Mouse (Mus musculus) cerebral cortex, adult 2 months (tissue): ENCODE measurements around the gene Itgav.

Source experiments
- WGBS: fragments of 180-500 bp; shearing (Covaris S2); methylation state at CpG from one replicate; pipeline ENCODE4 v1.1.7; 2018; 5-methylcytosine and 5-hydroxymethylcytosine counted together

Gene Itgav

DNA sequence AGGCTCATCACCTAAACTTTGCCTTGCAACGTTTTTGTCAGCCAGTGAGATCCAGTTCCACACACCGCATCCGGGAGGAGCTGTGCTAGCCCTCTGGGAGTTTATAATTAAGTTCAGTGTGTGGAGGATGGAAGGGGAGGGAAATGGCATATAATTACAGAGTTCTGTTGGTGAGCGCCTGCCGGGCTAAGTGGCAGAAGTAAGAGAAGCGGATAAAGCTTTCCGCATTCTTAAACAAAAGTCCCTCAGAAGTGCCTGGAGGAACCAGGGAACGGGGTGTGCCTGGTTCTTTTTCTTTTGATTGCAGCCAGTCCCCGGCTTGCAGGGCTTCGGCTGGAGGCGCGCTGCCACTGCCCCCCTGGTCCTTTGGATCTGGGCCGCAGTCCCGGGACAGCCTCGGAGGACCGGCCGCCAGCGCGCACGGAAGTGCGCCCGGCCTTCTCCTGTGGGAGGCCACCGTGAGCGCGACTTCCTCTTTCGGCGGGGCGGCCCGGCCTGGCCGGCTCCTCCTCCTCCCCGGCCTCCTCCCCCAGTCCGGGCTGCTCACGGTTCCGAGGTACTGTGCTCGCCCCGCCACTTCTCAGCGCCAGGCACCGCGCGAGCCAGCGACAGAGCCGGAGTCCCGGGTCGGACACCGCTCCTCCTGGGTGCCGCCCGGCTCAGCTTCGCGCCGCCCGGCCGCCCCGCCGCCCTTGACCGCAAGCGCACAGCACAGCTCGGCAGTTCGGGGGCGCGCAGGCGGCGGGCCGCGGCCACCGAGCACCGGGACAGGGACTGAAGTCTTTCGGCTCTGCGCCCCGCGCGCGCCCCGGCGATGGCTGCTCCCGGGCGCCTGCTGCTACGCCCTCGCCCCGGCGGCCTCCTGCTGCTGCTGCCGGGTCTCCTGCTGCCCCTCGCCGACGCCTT is at the start of gene Itgav:
TSS of gene Itgav (plus strand) at position 477 of the 906 bp plus-strand sequence.
- under 1% methylated on average over 83 of the region's 84 CpGs for WGBS

- 88% methylated on average over 7 of the region's 7 CpGs for WGBS
Observed at GRCm38 (mm10) chr2:83674421-83674820, 49.8 kb upstream of the Itgav start.

DNA sequence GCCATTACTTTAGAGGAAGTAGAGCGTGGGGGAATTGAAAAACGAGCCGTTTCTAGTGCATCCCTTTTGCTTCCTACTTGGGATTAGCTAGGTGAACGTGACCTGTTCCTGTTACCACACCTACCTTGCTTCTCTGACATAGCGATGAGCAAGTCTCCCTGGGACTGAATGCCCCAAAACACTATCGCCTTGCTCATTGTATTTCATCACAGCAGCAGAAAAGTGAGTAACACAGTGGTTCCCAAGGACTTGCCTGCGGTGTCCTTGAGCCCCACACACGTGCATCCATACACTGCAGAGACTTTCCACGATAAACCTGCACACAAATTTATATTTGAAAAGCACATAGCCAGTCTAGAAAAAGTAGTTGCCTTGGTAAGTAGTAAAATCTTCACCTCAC is 49.3 kb upstream of the Itgav start:
- 84% methylated on average over 9 of the region's 9 CpGs for WGBS

- WGBS: 25% methylated on average over 5 of the region's 5 CpGs
Observed at GRCm38 (mm10) chr2:83675681-83676080, 48.5 kb upstream of the Itgav start.

DNA sequence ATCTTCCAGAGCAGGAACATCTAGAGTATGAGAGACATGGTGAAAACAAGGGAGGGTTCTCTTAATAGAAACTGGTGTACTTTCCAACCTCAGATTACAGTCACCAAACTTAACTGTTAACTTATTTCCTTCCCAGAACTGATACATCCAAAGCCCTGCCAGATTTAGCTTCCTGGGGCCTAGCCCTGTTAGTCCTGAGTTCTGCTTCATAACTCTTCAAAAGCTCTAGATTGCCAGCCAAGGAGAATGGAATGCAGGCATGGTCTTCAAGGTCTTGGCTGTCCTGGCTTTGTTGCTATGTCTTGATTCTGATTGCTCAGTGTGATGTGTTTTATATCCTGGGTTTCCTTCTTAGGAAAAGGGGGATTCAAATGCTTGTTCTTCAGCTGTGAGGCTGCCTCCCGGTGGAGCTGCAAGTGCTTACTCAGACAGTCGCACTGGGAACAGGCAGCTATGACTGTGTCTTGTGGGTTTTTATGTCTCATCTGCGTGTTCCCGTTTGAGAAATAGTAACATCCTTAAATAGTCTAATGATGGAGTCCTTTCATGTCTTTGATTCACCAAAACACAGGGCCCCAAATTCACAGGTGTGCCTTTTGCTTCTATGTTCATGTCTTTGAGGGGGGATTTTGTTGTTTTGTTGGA is 47.8 kb upstream of the Itgav start:
- 52% methylated on average over 4 of the region's 4 CpGs for WGBS

- 80% methylated on average over 8 of the region's 8 CpGs for WGBS
Observed at GRCm38 (mm10) chr2:83681332-83681731, 42.9 kb upstream of the Itgav start.

DNA sequence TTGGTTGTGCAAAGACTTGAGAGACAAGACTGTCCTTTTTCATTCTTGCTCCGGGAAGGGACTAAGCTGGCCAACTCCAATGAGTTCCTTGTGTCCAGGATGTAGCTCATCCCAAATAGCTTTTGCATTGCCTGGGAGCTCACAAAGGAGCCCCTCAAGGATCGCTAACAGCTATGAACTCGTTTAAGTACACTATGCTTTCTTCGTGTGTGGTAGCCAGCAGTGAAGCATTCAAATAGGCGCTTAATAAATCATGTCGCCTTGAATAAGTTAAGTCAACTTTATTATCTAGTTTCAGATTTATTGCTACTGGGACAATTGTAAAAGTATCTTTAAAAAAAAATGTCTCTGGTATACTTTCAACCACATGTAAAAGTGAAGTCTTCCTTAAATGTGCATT is 42.4 kb upstream of the Itgav start:
- 77% methylated on average over 6 of the region's 6 CpGs for WGBS

GRCm38 (mm10) chr2:83682282-83682681 is 41.9 kb upstream of the Itgav start:
- 72% methylated on average over 8 of the region's 8 CpGs for WGBS

- 79% methylated on average over 9 of the region's 9 CpGs for WGBS
Observed at GRCm38 (mm10) chr2:83683731-83684519, 40.3 kb upstream of the Itgav start.

GRCm38 (mm10) chr2:83684691-83685090 is 39.5 kb upstream of the Itgav start:
- 91% methylated on average over 8 of the region's 8 CpGs for WGBS

DNA sequence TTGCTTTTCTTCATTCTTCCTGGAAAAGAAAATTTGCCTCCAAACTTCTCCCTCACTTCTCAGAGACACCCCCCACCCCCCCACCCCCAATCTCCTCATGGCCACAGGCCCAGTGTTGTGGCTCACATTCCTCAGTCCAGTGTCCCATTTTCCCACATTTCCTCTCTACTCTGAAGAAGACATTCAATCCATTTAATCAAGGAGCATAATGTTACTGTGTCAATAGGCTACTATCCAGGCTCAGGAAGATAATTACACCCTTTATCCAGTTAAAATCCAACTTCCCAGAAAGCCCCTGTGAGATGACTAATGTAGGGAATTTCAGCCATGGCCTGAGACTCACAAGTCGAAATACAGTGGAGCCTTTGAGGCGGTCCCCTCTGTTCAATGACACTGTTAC is 33.8 kb upstream of the Itgav start:
- WGBS: 67% methylated on average over 2 of the region's 2 CpGs

- WGBS: 54% methylated on average over 10 of the region's 10 CpGs
Observed at GRCm38 (mm10) chr2:83692651-83693545, 31.3 kb upstream of the Itgav start.

DNA sequence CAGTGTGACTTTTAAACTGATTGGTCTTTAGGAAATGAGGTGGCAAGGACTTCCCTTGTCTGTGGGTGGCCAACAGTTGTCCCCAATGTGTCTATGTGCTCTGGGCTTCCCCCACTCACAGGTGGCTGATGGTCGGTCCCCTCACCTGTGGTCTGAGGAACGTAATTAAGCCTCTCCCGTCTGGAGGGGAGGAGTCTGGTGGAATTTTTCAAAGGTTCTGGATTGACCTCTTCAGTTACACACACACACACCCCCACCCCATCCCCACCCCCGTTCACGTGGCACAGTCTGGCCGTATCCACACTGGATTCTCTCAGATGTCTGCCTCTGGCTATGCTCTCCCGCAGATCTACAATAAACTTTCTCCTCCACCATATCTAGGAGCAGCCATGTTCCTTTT is 30.1 kb upstream of the Itgav start:
- WGBS: 87% methylated on average over 7 of the region's 7 CpGs

GRCm38 (mm10) chr2:83695345-83696247 is 28.6 kb upstream of the Itgav start:
- WGBS: 73% methylated on average over 11 of the region's 11 CpGs

DNA sequence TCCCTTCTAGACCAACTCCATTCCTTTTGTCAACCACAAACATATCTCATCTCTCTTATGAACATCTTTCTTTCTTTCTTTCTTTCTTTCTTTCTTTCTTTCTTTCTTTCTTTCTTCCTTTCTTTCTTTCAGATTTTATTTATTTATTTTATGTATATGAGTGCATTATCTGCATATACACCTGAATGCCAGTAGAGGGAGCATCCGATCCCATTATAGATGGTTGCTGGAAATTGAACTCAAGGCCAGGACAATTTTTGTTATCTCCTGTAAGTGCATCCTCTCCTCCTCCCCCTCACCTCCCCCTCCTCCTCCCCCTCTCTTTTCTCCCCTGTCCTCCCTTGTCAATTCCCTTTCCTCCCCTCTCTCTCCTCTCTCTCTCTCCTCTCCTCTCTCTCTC is 25.7 kb upstream of the Itgav start:
- 67% methylated on average over 1 of the region's 1 CpGs for WGBS

GRCm38 (mm10) chr2:83699324-83699723 is 24.9 kb upstream of the Itgav start:
- 68% methylated on average over 1 of the region's 1 CpGs for WGBS

- 79% methylated on average over 4 of the region's 4 CpGs for WGBS
Observed at GRCm38 (mm10) chr2:83700667-83701066, 23.5 kb upstream of the Itgav start.

DNA sequence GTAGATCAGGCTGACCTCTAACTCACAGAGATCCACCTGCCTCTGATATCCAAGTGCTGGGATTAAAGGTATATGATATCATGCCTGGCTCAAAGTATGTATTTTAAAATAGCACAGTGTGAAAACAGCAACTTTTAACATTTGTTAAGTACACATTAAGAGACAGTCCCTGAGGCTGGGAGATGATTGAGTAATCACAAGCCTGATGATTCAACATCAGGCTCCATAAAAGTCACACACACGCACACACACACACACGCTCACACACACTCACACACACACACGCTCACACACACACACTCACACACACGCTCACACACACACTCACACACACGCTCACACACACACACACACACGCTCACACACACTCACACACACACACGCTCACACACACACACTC is 21.8 kb upstream of the Itgav start:
- WGBS: 78% methylated on average over 6 of the region's 7 CpGs

DNA sequence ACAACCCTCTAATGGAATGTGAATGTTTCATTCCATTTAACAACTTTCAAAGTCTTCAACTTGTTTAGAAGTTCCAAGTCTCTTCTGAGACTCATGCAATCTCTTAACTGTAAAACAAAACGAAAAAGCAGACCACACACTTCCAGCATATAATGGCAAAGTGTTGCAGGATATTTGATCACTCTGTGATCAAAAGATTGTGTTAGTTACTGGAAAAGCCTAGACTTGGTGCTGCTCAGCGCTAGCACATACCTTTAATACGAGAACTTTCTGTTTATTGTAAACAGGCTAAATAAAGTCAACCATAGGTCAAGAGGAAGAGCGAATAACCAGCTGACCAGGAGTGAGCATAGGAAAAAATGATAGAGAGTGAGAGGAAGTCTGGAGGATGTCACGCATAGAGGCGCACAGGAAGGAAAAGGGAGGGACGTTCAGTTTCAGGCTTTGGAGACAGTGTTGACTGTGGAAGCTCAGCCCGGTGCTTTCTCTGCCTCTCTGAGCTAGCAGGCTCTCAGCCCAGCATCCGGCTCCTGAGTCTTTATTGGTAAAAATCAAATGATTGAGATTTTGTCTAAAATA is 18.5 kb upstream of the Itgav start:
- 84% methylated on average over 9 of the region's 9 CpGs for WGBS
